Mouse (Mus musculus): ENCODE data around the gene Ubash3b. TPM values are rescaled to one million over a fixed set of nuclear protein-coding genes. Genes with fewer than 3 reads are reported as not detected.

Gene Ubash3b
- total RNA-seq, 2 experiments from 2014 or later = 3.4 to 11.4 TPM

DNA sequence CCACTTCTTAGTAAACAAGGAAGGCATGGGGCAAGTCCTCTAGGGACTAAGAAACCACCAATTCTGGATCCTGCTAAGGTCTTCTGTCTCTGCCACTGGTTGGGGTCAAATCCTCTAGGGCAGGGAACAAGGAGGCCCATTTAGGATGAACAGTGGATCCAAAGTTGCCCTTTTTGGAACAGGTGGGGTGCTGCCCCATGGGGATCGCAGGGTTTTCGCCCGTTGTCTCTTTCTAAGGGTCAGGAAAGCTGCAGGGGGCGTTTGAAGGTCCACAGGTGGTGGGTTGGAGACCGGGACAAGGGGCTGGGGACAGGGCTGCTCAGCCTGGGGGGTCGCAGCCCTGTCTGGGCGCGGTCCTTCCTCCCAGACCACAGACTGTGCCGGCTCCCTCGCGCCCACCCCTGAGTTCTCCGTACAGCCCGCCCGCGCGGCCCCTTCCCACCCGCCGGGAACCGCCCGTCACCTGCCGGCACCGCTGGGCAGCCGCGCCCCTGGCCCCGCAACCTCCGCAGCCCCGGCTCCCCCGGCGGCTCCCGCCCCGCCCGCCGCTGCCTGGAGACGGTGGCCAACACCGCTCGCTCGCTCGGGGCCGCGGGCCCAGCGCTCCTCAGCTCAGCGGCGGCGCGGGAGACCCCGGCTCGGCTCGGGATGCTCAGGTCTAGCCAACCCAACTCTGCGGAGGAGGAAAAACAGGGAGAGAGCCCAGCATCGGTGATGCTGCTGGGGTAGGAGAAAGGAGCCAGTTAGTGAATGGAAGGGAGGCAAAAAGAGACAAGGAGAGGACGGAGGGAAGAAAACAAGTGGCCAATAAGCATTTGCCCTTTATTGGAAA lies 197.7 kb downstream of the Ubash3b start, which contains the start of gene Jhy:
Gene Jhy (minus strand): TSS at position 533 of the 832 bp plus-strand sequence.
- ATAC-seq (replicated peaks; ENCODE audit: low FRiP score, poor library complexity, severe bottlenecking) = no peak

DNA sequence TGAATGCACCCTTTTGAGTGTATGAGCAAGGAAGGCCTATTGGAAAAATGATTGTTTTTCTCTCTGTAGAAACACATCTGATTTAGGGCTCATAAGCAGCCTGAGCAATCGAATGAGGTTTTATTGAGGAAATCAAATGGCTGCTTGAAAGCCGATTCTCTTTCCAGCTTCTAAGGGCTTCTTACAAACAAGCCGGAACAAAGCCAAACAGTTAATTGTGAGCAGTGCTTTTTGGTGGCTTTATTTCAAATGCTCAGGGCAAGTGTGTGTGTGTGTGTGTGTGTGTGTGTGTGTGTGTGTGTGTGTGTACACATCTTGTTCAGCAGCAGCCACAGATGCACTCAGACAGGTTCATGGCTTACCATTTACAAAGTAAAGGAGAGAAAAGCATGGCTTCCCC lies 200.1 kb downstream of the Ubash3b start:
- ATAC-seq (replicated peaks; ENCODE audit: low FRiP score, poor library complexity, severe bottlenecking) = no peak

Other genes starting within 250 kb of the Ubash3b start
- not detected in 2 replicates for gene Jhy, start 197.6 kb downstream of the Ubash3b start, total RNA-seq (2015; ENCODE audit: low replicate concordance)
- not detected in 2 replicates for gene Jhy, start 197.6 kb downstream of the Ubash3b start, total RNA-seq (2017; ENCODE audit: low replicate concordance)
- not detected in 2 replicates for gene Crtam, start 157.1 kb downstream of the Ubash3b start, total RNA-seq (2015; ENCODE audit: low replicate concordance)
- gene Crtam, start 157.1 kb downstream of the Ubash3b start, total RNA-seq (2017; ENCODE audit: low replicate concordance) = 0.26 TPM in 1 of 2 replicates, not detected in the other

Measured in erythroid progenitor cell, adult 5-6 weeks (primary cell).